Mouse (Mus musculus): ENCODE measurements around the gene Gstk1.

The Gstk1 gene

DNA sequence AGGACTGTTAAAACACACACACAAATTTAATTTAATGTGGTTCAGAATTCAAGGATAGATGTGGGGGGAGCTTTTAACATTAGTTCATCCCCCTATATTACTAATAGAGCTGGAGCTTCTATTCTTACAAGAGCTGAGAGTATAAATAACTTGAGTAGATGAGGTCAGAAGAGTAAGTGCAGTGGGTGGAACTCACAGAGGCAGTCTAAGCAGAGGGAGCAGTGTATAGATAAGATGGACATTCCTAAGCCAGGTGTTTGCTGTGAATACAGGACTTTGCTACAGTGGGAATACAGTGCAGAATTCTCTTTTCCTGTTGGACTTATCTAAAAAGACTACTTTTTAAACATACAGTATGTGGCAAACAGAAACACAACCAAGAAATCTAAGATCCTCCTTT is 25.1 kb downstream of the Gstk1 start:
- DNase-seq = no peak

DNA sequence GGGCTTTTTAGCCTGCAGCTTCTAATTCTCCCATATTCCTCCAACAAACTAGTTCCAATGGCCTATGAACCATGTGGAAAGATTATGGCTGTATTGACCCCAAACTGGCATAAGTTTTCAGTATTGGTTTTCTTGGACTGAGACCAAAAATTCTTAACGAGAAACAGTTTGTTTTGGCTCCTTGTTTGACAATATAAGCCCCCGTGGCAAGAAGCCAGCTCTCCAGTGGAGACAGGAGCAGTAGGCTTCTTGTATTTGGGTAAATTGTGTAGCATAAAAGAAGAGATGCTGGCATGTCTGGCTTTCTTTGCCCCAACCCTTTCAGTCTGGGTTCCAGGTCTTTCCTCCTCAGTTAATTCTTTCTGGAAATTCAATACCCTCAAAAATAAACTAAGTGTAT is 30.4 kb downstream of the Gstk1 start:
- no peak for DNase-seq

DNA sequence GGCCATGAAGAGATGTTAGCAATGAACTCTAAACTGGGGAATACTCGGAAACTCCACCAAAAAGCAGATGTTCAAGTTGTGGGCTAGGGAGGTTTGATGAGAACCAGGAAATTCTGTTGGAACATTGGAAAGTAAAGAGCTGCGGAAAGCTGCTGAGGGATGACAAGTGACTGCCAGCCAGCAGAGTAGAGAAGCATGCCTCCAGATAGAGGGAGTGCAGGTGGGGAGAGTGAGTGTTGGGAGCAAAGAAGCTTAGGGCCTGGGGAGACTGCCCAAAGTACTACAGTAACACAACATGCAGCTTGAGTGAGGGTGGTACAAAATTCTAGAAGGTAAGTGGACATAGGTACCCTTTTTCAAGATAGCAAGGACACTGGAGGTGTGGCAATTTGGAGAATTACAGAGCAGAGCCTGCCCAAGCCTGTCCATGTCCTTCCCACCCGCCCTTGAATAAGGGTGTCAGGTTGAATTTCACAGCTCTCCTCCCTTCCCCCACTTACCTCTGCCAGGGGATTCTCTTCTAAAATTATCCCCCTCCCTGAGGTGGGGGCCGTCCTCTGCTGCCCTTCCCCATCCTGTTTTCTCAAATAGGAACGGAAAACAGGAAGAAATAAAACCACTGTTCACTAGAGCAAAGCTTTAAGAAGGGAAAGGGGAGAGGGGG is 37.3 kb downstream of the Gstk1 start:
- DNase-seq = no peak

DNA sequence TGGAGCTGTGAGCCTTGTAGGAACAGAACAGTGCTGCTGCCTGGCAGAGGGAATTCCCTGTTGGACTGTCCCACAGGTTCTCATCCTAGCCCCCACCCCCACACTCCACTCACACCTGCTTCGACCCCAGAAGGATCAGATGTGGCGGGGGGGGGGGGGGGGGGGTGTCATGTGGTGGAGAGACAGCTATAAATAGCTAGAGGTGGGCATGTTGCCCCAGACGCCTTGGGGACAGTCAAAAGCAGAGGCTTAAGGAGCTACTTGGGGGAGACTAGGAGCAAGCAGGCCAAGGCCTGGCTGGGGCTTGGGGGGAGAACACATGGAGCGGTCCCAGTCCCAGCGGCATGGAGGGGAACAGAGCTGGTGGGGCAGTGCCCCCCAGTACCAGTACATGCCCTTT is 40.7 kb downstream of the Gstk1 start, which contains the start of gene Clcn1:
Clcn1 (plus strand) TSS at position 238 of the 400 bp plus-strand sequence.
- no peak for DNase-seq

DNA sequence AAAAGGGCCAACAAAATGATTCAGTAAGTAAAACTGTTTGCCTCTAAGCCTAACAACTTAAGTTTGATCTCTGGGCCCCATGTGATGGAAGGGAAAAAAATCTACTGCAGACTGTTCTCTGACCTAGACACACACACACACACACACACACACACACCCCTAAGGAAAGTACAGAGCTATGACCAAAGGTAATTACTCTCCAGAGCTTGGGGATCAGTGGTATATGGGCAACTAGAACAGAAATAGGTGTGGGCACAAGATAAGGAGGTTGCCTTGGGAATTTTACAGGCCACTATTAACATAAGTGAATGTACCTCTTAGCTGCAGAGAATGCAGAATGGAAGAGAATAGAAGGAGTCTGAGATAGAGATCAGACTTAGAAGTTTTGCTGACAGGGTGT is 41.8 kb downstream of the Gstk1 start:
- no peak for DNase-seq

DNA sequence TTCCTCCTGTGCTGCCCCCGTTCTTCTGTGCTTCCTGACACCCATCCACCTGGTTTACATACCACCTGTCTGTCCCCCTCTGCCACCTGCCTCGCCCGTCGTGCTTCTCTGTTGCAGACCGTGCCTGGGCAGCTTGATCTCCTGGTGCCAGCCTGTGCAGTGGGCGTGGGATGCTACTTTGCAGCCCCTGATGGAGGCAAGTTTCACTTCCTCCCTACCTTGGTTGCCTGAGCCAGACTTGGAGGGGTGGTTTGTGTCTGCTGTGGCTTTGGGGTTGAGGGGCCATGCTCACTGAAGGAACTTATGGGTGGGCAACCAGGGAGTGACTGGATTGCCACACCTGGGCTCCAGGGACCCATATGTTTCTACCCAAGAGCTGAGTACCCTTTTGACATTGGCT is 47.6 kb downstream of the Gstk1 start:
- no peak for DNase-seq

DNA sequence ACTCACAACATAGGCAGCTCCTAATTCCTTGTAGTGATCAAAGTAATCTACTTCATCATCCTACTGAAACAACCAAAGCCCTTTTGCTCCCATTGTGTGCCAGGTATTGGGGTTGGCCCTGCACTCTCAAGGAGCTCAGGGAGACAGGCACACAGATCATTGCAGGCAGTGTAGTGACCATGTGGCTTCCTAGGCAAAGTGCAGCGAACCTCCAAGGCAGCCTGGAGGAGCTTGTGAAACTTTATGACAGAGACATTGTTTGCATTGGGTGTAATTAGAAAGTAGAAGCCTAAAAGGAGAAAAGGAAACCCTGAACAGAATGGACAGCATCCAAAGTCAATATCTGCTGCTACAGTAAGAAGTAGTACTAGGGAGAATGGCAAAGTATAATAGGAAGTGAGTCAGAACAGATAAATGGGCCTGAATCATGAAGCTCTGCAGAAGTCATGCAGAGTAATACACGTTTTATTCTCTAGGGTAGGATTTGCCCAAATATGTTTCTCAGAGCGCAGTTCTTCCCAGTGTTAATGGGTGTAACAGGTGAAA is 49.9 kb downstream of the Gstk1 start:
- no peak for DNase-seq

DNA sequence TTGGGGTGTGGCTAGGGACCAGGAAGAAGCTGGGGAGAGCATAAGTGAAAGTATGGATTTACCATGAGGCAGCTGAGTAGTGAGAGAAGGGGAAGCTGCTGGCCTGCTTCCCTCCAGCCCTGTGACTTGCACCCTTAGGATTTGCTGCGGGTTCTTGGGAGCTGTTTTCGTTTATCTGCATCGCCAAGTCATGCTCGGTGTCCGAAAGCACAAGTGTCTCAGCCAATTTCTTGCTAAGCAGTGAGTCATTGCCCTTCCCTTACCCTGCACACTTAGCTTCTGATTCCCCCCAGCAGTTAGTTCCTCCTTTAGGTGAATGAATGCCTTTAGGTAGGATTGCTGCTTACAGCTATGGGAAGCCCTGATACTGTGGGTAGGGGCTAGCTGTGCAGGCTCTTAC is 53.6 kb downstream of the Gstk1 start:
- no peak for DNase-seq

All from thymus, postnatal 14 days (tissue).